Mouse (Mus musculus): ENCODE measurements at regions not wholly inside any gene's neighbourhood (a gene's known extent, or its start where the extent isn't known, plus 50 kb on each side); places are given as distances from the start of the nearest gene placed in this dataset.
"Not testable (repeated sequence)": the region's sequence is repeated elsewhere in the genome, so short reads cannot be mapped to it uniquely, and the experiment has no call there.

DNA sequence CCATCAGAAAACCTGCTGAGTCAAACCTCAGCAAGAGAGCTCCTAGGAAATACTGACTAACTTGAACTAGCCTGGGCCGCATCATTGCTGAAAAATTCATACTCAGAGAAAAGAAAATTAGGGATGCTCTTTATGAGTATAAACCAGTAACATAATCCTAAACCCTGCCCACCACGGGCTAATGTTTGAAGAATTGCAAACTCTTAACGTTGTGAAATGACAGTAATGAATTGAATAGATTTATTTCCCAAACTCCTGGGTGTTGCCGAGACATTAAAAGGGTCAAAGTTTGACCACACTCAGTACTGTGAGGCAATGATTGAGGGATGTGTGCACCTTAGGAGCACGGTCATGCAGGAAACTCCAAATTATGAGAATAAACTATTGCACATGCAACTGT is 125.3 kb downstream of the Gipc2 start:
- no peak for DNase-seq (ENCODE audit: low spot score)
- no peaks in the 10 kb centered on the region for H3K36me3 ChIP-seq (replicated peaks)
- no peaks in the 10 kb centered on the region for H3K4me1 ChIP-seq
- H3K9me3 ChIP-seq: no peaks in the 10 kb centered on the region
- 87% methylated on average over 5 of the region's 5 CpGs for WGBS
- no peak overlapping the region for H3K27ac ChIP-seq (replicated peaks)
- no peaks in the 10 kb centered on the region for H3K27me3 ChIP-seq (replicated peaks; ENCODE audit: low read depth, poor library complexity, severe bottlenecking)
- no peak overlapping the region for H3K4me3 ChIP-seq

DNA sequence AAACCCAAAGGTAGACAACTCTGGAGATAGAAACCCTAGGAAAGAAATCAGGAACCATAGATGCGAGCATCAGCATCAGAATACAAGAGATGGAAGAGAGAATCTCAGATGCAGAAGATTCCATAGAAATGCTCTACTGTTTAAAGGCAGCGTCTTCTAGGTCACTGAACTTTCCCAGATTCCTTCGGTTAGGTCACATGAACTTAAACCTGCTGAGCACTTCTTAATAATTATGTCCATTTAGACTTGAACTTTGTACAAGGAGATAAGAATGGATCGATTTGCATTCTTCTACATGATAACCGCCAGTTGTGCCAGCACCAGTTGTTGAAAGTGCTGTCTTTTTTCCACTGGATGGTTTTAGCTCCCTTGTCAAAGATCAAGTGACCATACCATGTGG is 129.2 kb downstream of the Gipc2 start:
- H3K27me3 ChIP-seq (replicated peaks; ENCODE audit: low read depth, poor library complexity, severe bottlenecking); DNase-seq (ENCODE audit: low spot score); H3K4me3 ChIP-seq; H3K9me3 ChIP-seq; H3K36me3 ChIP-seq (replicated peaks); H3K27ac ChIP-seq (replicated peaks); H3K4me1 ChIP-seq: not testable (repeated sequence)
- 89% methylated on average over 5 of the region's 5 CpGs for WGBS

DNA sequence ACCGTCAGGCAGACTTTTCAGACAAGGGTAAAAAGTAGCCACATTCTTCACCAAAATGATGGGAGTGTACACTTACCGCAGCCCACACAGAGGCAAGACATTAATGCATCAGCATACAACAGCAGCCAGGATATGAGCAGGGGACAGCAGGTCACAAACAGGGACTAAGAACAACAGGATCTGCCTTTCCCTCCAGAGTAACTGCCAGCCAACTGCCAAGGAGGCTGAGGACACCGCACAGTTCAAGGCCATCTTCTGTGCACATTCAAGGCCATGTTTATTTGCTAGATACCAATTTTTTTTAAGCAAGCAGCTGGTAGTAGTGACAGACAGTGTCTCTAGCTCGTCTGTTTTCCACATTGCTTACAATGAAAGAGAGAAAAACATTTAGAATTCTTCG is 130.6 kb downstream of the Gipc2 start:
- no peaks in the 10 kb centered on the region for H3K9me3 ChIP-seq
- H3K27ac ChIP-seq (replicated peaks): no peak overlapping the region
- WGBS: 85% methylated on average over 5 of the region's 5 CpGs
- H3K36me3 ChIP-seq (replicated peaks): no peaks in the 10 kb centered on the region
- no peaks in the 10 kb centered on the region for H3K27me3 ChIP-seq (replicated peaks; ENCODE audit: low read depth, poor library complexity, severe bottlenecking)
- no peak overlapping the region for H3K4me3 ChIP-seq
- 0 out of 2 replicates have a peak, but pooled peaks cover 4% of the 10 kb centered on the region for H3K4me1 ChIP-seq
- DNase-seq (ENCODE audit: low spot score): no peak

DNA sequence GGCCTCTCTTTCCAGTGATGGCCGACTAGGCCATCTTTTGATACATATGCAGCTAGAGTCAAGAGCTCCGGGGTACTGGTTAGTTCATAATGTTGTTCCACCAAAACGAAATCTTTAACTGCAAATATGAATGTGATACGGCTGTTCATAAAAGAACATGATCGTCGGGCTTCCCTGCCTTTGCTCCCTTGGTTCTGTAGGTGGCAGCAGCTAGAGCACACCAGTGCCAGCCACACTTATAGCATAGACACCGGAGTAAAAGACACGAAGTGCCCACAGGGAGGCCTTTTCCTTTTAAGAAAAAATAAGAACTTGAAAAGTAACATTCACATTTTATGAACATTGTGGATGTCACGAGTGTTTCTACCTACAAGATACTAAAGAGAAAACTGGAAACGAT is 131.3 kb downstream of the Gipc2 start:
- no peaks in the 10 kb centered on the region for H3K36me3 ChIP-seq (replicated peaks)
- 0 out of 2 replicates have a peak, but pooled peaks cover 4% of the 10 kb centered on the region for H3K4me1 ChIP-seq
- no peak overlapping the region for H3K27ac ChIP-seq (replicated peaks)
- no peaks in the 10 kb centered on the region for H3K27me3 ChIP-seq (replicated peaks; ENCODE audit: low read depth, poor library complexity, severe bottlenecking)
- H3K4me3 ChIP-seq: no peak overlapping the region
- H3K9me3 ChIP-seq: no peaks in the 10 kb centered on the region
- DNase-seq (ENCODE audit: low spot score): no peak
- WGBS: 86% methylated on average over 10 of the region's 10 CpGs

DNA sequence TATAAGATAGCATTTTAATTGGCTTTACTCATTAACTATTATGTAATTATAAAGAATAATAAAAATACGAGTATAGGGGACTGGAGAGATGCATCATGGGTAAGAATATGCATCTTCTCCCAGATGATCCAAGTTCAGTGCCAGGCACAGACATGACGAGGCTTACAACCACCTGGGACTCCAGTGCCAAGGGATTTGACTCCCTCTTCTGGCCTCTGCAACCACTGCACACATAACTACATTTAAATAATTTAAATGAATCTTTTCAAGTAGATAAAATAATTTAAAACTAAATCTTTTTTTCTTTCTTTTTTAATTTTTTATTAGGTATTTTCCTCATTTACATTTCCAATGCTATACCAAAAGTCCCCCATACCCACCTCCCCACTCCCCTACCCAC is 131.8 kb downstream of the Gipc2 start:
- no peaks in the 10 kb centered on the region for H3K9me3 ChIP-seq
- H3K4me1 ChIP-seq: 0 out of 2 replicates have a peak, but pooled peaks cover 4% of the 10 kb centered on the region
- DNase-seq (ENCODE audit: low spot score): no peak
- no peak overlapping the region for H3K27ac ChIP-seq (replicated peaks)
- H3K27me3 ChIP-seq (replicated peaks; ENCODE audit: low read depth, poor library complexity, severe bottlenecking): no peaks in the 10 kb centered on the region
- no peaks in the 10 kb centered on the region for H3K36me3 ChIP-seq (replicated peaks)
- no peak overlapping the region for H3K4me3 ChIP-seq
- WGBS: 81% methylated on average over 2 of the region's 2 CpGs

DNA sequence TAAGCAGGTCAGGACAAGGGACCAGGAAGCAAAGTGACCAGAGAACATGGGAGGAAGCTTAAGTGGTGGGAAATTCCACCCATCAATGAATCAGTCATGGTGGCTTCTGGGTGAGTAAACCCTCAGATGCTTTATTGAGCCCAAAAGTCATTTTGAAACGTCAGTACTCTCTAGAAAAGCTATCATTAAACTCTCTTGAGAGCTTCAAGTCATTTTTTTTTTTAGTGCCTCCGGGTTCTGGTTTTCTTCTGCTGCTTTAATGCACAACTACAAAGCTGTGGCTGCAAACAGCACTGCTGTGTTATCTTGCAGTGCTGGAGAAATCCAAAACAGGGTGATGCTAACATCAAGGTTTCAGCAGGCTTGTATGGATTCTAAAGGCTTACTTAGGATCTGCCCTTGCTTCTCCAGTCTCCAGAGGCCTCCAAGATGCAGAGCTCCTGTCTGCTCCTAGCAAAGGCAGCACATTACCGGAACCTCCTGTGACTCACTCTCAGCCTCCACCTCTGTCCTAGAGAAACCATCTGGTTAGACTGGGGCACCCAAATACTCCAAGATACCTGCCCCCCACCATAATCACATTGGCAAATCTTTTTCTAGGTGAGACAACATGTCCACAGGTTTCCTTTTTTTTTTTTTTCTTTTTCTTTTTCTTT is 133.2 kb downstream of the Gipc2 start:
- Histone ChIP-seq H3K4me3 (no peak overlapping the region), H3K4me1 (0 out of 2 replicates have a peak, but pooled peaks cover 4% of the 10 kb centered on the region), H3K36me3 (replicated peaks) (no peaks in the 10 kb centered on the region), H3K27me3 (replicated peaks; ENCODE audit: low read depth, poor library complexity, severe bottlenecking) (no peaks in the 10 kb centered on the region), H3K9me3 (no peaks in the 10 kb centered on the region), H3K27ac (replicated peaks) (no peak overlapping the region)
- 81% methylated on average over 3 of the region's 3 CpGs for WGBS
- DNase-seq (ENCODE audit: low spot score): no peak

DNA sequence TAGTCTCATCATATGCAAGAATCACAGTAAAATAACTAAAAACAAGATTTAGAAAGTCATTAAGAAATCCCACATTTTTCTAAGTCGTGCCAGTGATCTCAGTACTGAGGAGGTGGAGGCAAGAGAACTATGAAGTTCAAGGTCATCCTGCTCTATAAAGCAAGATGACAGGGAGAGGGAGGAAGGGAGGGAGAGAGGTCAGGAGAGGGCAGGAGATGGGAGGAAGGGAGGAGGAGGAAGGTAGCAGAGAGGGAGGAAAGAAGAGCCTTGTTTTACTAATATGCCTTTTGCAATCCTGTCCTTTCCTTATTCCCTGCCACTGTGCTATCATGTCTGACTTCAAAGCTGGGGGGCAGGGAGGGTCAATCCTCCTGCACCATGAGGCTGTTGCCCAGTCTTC is 137.3 kb downstream of the Gipc2 start:
- DNase-seq (ENCODE audit: low spot score): no peak
- 71% methylated on average over 1 of the region's 1 CpGs for WGBS

DNA sequence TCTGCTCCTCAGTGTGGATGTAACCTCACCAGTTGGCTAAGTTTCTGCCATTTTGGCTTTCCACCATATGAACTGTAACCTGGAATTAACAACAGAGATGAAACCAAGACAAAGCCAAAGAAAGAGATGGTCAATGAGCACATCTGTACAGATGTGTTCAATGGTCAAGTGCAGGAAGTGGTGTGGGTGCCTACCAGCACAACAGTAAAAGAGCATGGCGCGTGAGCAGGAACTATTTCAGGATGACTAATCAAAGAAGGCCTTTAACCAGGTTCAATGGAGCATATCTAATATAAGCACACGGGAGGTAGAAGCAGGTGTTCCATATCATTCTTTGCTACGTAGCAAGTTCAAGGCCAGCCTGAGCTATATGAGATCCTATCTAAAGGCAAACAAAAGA is 140.0 kb downstream of the Gipc2 start:
- WGBS: 91% methylated on average over 4 of the region's 4 CpGs
- H3K27me3 ChIP-seq (replicated peaks; ENCODE audit: low read depth, poor library complexity, severe bottlenecking): no peaks in the 10 kb centered on the region
- H3K36me3 ChIP-seq (replicated peaks): no peaks in the 10 kb centered on the region
- H3K9me3 ChIP-seq: no peaks in the 10 kb centered on the region
- H3K4me3 ChIP-seq: no peak overlapping the region
- H3K27ac ChIP-seq (replicated peaks): no peak overlapping the region
- H3K4me1 ChIP-seq: no peaks in the 10 kb centered on the region
- DNase-seq (ENCODE audit: low spot score): no peak

More for the DNA sequence above, 137.3 kb downstream of the Gipc2 start:
- Histone ChIP-seq H3K4me3 (no peak overlapping the region), H3K27me3 (replicated peaks; ENCODE audit: low read depth, poor library complexity, severe bottlenecking) (no peaks in the 10 kb centered on the region), H3K27ac (replicated peaks) (no peak overlapping the region), H3K4me1 (0 out of 2 replicates have a peak, but pooled peaks cover 4% of the 10 kb centered on the region), H3K36me3 (replicated peaks) (no peaks in the 10 kb centered on the region), H3K9me3 (no peaks in the 10 kb centered on the region)

DNA sequence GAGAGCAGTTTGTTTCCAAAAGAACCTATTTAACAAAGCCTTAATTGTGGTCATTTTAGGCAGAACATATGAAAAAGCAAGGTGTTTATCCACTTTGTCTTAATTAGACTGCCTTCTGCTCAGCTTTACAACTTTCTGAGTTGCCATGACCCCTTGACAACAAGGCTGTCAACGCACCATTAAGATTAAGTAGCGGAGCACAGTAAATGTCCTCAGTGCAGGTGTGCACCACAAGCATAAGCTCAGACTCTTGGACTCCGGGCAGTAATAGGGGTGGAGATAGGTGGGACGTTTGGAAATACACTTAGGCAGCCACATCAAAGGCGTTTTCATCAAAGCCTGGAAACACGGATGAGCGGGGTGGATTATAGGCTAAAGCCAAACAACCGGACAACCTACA is 140.9 kb downstream of the Gipc2 start:
- no peaks in the 10 kb centered on the region for H3K36me3 ChIP-seq (replicated peaks)
- no peak for DNase-seq (ENCODE audit: low spot score)
- 88% methylated on average over 8 of the region's 8 CpGs for WGBS
- H3K4me1 ChIP-seq: no peaks in the 10 kb centered on the region
- no peak overlapping the region for H3K4me3 ChIP-seq
- H3K27ac ChIP-seq (replicated peaks): no peak overlapping the region
- H3K27me3 ChIP-seq (replicated peaks; ENCODE audit: low read depth, poor library complexity, severe bottlenecking): no peaks in the 10 kb centered on the region
- no peaks in the 10 kb centered on the region for H3K9me3 ChIP-seq

DNA sequence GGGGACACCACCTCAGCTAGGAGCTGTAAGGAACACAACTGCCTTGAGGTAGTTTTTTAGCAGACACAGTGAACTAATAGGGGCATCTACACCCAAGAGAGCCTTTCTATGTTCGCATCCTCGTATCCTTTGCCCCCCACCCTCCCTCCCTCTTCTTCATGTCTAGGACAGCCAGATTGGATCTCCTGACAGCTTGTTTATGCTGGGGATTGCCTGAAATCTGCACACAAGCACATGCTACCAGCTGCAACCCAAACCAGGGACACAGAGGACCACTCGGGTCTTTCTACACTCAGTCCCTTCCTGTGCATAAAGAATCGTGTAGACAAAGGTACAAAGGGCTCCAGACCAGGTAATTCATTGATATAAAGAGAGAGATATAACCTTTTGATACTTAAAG is 159.3 kb downstream of the Gipc2 start:
- Histone ChIP-seq H3K27me3 (replicated peaks; ENCODE audit: low read depth, poor library complexity, severe bottlenecking) (no peaks in the 10 kb centered on the region), H3K36me3 (replicated peaks) (no peaks in the 10 kb centered on the region), H3K4me1 (peaks cover 3% of the 10 kb centered on the region; the same call in 1 of the 2 replicates), H3K4me3 (no peak overlapping the region), H3K9me3 (no peaks in the 10 kb centered on the region), H3K27ac (replicated peaks) (no peak overlapping the region)
- WGBS: 88% methylated on average over 4 of the region's 4 CpGs
- DNase-seq (ENCODE audit: low spot score): no peak

DNA sequence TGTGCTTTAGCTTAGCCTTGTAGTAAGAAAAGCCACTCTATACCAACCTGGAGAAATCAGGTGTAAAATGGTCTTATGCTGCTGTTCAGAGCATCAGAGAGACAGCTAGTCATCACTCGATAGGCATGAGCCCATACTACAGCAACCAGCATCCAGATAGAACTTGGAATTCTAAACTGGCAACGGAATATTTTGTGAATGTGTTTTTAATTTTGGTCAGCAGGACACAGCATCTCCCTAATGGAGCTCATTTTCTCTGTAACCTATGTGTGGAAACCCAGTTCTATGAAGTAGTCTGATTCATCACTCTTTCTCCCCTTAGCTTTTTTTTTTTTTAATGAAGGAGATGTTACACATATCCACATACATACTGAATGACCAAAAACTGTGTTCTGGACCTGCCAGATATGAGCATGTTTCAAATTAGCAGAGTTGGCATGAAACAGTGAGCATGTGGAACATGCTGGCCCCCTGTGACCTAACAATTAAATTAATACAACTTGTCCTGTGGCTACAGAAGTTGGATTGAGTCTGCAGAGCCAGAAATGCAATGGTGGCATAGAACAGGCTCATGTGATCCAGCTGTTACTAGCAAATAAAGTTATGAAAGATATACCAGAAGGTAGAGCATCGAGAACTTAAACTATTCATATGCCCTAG is 160.5 kb downstream of the Gipc2 start:
- Histone ChIP-seq H3K4me1 (peaks cover 3% of the 10 kb centered on the region; the same call in 1 of the 2 replicates), H3K4me3 (no peak overlapping the region), H3K27ac (replicated peaks) (no peak overlapping the region), H3K27me3 (replicated peaks; ENCODE audit: low read depth, poor library complexity, severe bottlenecking) (no peaks in the 10 kb centered on the region), H3K9me3 (no peaks in the 10 kb centered on the region), H3K36me3 (replicated peaks) (no peaks in the 10 kb centered on the region)
- WGBS: 85% methylated on average over 3 of the region's 3 CpGs
- no peak for DNase-seq (ENCODE audit: low spot score)

DNA sequence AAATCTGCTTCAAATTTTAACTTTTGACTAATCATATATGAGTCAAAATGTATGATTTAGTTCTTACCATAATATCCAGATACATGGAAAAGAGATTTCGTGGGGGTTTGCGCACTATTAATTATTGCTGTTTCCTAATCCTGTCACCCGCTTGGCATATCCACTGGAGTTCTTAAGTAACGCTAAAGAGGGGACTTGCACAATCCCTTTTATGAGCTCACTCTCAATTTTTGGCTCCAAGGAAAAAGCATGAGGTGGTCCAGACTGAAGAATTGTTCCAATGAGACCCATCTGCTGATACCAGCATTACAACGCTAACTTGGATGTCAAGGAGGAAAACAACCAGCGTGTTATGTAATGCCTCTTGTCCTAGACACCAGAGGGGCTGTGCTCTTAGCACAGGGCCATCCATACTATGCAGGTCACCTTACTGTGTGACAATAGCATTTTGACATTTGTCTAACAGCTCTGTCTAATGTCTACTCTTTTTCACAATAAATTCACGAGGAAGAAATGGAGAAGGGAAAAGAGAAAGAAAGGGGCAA is 161.5 kb downstream of the Gipc2 start:
- no peak overlapping the region for H3K4me3 ChIP-seq
- 90% methylated on average over 7 of the region's 7 CpGs for WGBS
- DNase-seq (ENCODE audit: low spot score): no peak
- no peak overlapping the region for H3K27ac ChIP-seq (replicated peaks)
- H3K4me1 ChIP-seq: peaks cover 3% of the 10 kb centered on the region; the same call in 1 of the 2 replicates
- no peaks in the 10 kb centered on the region for H3K9me3 ChIP-seq
- no peaks in the 10 kb centered on the region for H3K36me3 ChIP-seq (replicated peaks)
- H3K27me3 ChIP-seq (replicated peaks; ENCODE audit: low read depth, poor library complexity, severe bottlenecking): no peaks in the 10 kb centered on the region

DNA sequence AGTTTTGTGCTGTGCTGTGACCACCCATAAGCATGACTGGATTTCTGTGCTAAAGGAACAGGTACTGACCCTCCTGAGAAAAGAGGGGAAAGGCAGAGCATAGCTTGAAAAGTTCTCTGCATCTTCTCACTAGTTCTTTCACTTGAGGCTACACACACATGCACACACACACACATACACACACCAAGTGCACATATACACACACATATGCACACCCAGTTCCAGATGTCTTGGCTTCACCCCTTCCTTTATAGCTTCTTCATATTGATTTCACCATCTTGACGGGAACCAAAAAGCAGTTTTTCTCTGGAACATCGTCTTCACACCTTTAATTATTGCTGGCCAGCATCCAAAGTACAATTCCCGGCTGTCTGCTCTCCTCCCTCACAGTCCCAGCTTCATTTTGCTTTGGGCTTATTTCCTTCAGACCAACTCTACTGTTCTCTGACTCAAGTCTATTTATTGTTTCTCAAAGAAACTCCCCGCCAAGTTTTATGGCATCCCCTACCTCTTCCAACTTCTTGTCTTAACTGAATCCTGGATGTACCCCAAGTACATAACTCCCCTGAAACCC is 160.2 kb upstream of the Ptgfr start:
- H3K27me3 ChIP-seq (replicated peaks; ENCODE audit: low read depth, poor library complexity, severe bottlenecking): no peaks in the 10 kb centered on the region
- WGBS: 88% methylated on average over 4 of the region's 4 CpGs
- no peaks in the 10 kb centered on the region for H3K36me3 ChIP-seq (replicated peaks)

More for the DNA sequence above, 160.2 kb upstream of the Ptgfr start:
- H3K4me3 ChIP-seq: no peak overlapping the region
- H3K4me1 ChIP-seq: no peaks in the 10 kb centered on the region
- DNase-seq (ENCODE audit: low spot score): no peak
- H3K9me3 ChIP-seq: no peaks in the 10 kb centered on the region
- no peak overlapping the region for H3K27ac ChIP-seq (replicated peaks)
